Mouse (Mus musculus): ENCODE measurements around the gene Zfp605. TPM values are rescaled to one million over a fixed set of nuclear protein-coding genes. Genes with fewer than 3 reads are reported as not detected.
"Not testable (repeated sequence)": the region's sequence is repeated elsewhere in the genome, so short reads cannot be mapped to it uniquely, and the experiment has no call there.

Zfp605 gene
- polyA plus RNA-seq, 1 experiment from 2014 or later: 20.1 TPM

DNA sequence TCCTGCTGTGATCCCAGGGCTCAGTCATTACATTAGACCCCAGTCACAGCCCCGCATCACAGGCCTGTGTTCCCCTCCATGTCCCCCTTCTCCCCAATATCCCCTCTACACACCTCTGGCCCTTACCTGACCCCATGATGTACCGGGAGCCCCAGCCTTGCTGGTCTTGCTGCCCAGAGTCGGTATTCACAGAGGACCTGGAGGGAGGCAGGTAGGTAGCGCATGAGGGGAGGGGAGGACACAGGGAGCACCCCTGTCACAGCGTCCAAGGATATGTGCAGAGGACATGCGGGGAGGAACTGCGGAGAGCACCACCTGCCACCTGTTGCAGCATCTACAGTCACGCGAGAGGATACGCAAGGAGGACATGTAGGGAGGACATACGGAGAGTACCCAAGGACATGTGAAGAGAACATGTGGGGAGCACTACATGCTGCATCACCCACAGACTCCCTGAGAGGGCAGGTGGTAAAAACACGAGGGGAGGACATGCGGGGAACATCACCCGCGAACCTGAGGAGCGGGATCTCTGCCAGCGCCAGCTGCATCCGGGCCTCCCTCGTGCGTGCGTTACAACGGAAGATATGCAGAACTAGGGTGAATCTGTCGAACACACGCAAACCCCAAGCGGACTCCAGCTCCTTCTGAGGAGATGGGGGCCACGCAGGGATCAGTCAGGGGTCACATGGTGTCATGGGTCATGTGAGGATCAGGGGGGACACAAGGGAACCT is 3.6 kb upstream of the Zfp605 start:
- Histone ChIP-seq H3K27me3 (replicated peaks; ENCODE audit: control insufficient read depth, insufficient read depth, low read length) (no peaks in the 10 kb centered on the region), H3K9me3 (ENCODE audit: control insufficient read depth, low read length) (0 out of 2 replicates have a peak, but pooled peaks cover 2% of the 10 kb centered on the region), H3K36me3 (ENCODE audit: control insufficient read depth, insufficient read depth) (peaks cover 32% of the 10 kb centered on the region), H3K9ac (replicated peaks; ENCODE audit: low read depth, low read length) (no peak overlapping the region; the same call in 1 of the 2 replicates), H3K27ac (ENCODE audit: low read length) (no peak overlapping the region), H3K4me2 (ENCODE audit: low read length) (peak overlapping the region; percentile 86), H3K4me1 (replicated peaks; ENCODE audit: control insufficient read depth, insufficient read depth, low read length) (peaks cover 20% of the 10 kb centered on the region), H3K4me3 (replicated peaks; ENCODE audit: low read length) (peak overlapping the region; percentile 77)
- whole genome bisulfite sequencing: 93% methylated on average over 26 of the region's 26 CpGs
- no peak for ATAC-seq

DNA sequence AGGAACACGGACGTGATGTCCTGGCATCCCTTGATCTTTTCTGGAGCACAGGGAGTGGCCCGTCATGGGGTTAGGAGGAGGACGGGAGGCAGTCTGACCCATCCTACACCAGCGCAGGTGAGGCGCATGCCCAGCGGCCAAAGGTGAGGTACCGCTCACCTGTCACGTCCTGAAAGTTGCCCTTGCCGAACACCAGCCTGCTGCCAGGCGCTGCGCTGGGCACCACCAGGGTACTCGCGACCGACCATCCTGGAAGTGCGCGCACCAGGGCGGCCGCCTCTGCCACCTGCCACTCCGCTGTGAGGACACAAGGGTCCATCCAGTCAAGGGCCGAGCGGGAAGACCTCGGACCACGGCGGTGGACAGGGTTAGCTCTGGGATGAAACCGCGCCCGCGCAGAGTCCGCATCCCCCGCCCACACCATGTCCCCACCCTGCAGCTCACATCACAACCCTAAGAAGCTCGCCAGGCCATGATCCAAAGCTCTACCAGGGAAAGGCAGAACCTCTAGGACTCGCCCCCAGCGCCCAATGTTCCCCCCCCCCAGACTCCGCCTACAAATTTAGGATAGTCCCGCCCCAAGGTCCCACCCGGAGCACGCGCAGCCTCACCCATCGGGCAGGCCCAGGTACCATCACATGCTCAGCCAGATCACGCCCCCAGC is 2.9 kb upstream of the Zfp605 start:
- Histone ChIP-seq H3K9ac (replicated peaks; ENCODE audit: low read depth, low read length) (peak overlapping the region; percentile 81), H3K4me2 (ENCODE audit: low read length) (peak overlapping the region; percentile 86), H3K9me3 (ENCODE audit: control insufficient read depth, low read length) (0 out of 2 replicates have a peak, but pooled peaks cover 2% of the 10 kb centered on the region), H3K27ac (ENCODE audit: low read length) (peak overlapping the region; percentile 97), H3K4me3 (replicated peaks; ENCODE audit: low read length) (peak overlapping the region; percentile 77), H3K36me3 (ENCODE audit: control insufficient read depth, insufficient read depth) (peaks cover 32% of the 10 kb centered on the region), H3K27me3 (replicated peaks; ENCODE audit: control insufficient read depth, insufficient read depth, low read length) (no peaks in the 10 kb centered on the region), H3K4me1 (replicated peaks; ENCODE audit: control insufficient read depth, insufficient read depth, low read length) (peaks cover 15% of the 10 kb centered on the region)
- 12% methylated on average over 41 of the region's 41 CpGs for WGBS
- no peak for ATAC-seq

DNA sequence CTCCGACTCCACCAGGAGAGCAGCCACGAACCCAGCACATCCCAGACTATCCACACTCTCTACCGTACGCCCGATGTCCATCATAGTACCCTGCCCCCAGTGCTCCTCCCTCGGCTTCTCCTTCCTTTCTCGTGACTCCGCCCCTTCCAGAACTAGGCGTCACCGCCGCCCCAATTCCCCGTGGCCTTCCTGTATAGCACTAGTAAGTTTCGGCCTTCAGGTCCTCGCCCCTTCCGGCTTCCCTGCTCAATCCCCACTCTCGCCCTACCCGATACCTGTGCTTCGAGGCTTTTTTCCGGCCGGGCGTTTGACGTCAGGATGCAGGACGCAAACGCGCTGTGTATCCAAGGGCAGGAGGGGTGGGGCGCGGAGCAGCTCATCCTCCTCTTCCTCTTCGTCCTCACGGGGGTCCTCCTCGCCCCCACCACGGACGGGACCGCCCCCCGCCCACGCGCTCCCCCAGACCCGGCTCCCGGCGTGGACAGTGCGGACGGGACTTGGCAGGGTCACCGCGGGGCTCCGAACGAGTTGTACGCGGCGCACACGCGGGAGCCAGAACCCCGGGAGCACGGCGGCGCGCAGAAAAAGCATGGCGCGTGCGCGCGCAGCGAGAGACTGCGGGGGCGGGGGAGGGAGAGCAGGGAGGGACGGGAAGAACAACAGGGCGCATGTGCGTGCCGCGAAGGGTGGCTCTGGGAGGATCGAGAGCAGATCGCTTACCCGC is 2.1 kb upstream of the Zfp605 start, which contains the start of gene Gtpbp6:
TSS of gene Gtpbp6 (minus strand) at position 617 of the 724 bp plus-strand sequence.
- WGBS: under 1% methylated on average over 71 of the region's 71 CpGs

DNA sequence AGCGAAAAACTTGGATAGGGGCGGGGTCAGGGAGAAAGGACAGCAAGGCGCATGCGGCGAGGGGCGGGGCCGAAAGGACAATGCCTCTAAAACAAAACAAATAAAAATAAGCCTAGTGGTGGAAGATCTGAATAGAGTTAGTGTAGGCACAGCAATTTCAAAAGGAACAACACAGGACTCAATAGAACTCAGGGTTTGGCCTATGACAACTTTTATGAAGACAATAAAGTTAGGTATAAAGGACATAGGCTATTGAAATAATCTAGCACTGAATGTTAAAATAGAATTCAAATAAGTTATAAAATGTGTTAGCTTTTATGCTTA is 1.6 kb upstream of the Zfp605 start:
- no peak overlapping the region for H3K9ac ChIP-seq (replicated peaks; ENCODE audit: low read depth, low read length)
- peaks cover 35% of the 10 kb centered on the region for H3K36me3 ChIP-seq (ENCODE audit: control insufficient read depth, insufficient read depth)
- H3K27me3 ChIP-seq (replicated peaks; ENCODE audit: control insufficient read depth, insufficient read depth, low read length): no peaks in the 10 kb centered on the region
- 0% methylated on average over 7 of the region's 7 CpGs for WGBS
- 0 out of 2 replicates have a peak, but pooled peaks cover 2% of the 10 kb centered on the region for H3K9me3 ChIP-seq (ENCODE audit: control insufficient read depth, low read length)
- H3K27ac ChIP-seq (ENCODE audit: low read length): peak overlapping the region; percentile 97; the same call in 1 of the 2 replicates
- H3K4me1 ChIP-seq (replicated peaks; ENCODE audit: control insufficient read depth, insufficient read depth, low read length): peaks cover 15% of the 10 kb centered on the region
- H3K4me3 ChIP-seq (replicated peaks; ENCODE audit: low read length): peak overlapping the region; percentile 77
- ATAC-seq: no peak
- peak overlapping the region; percentile 86 for H3K4me2 ChIP-seq (ENCODE audit: low read length)

More for the DNA sequence above, 2.1 kb upstream of the Zfp605 start, which contains the start of gene Gtpbp6:
- Histone ChIP-seq H3K36me3 (ENCODE audit: control insufficient read depth, insufficient read depth) (peaks cover 34% of the 10 kb centered on the region), H3K4me2 (ENCODE audit: low read length) (peak within 1 kb of the TSS; percentile 86), H3K27ac (ENCODE audit: low read length) (peak within 1 kb of the TSS; percentile 97), H3K9ac (replicated peaks; ENCODE audit: low read depth, low read length) (peak within 1 kb of the TSS; percentile 81), H3K4me3 (replicated peaks; ENCODE audit: low read length) (peak within 1 kb of the TSS; percentile 77), H3K9me3 (ENCODE audit: control insufficient read depth, low read length) (0 out of 2 replicates have a peak, but pooled peaks cover 2% of the 10 kb centered on the region), H3K4me1 (replicated peaks; ENCODE audit: control insufficient read depth, insufficient read depth, low read length) (peaks cover 15% of the 10 kb centered on the region), H3K27me3 (replicated peaks; ENCODE audit: control insufficient read depth, insufficient read depth, low read length) (no peaks in the 10 kb centered on the region)
- peak; percentile 78 for ATAC-seq

DNA sequence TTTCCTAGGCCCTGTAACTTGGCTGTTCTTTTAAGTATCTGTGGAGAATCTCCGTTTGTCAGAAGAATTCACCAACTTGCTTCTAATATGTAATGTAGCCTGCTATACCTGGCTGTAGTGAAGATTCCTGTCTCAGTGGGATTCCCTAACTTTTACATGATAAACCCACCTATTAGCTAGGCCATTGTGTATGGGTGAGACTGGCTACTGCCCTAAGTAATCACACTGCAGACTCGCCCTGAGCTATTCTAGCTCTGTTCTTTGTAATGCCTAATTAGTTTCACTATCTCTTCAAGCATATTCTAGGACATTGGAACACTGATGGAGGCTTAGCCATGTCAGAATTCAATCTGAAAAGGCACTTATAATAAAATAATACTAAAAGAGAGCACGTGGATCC is 12.5 kb downstream of the Zfp605 start:
- H3K9ac ChIP-seq (replicated peaks; ENCODE audit: low read depth, low read length); H3K27ac ChIP-seq (ENCODE audit: low read length); H3K4me1 ChIP-seq (replicated peaks; ENCODE audit: control insufficient read depth, insufficient read depth, low read length); ATAC-seq; H3K4me2 ChIP-seq (ENCODE audit: low read length); H3K27me3 ChIP-seq (replicated peaks; ENCODE audit: control insufficient read depth, insufficient read depth, low read length); H3K9me3 ChIP-seq (ENCODE audit: control insufficient read depth, low read length); H3K4me3 ChIP-seq (replicated peaks; ENCODE audit: low read length): not testable (repeated sequence)
- 88% methylated on average over 3 of the region's 3 CpGs for WGBS
- peaks cover 37% of the 10 kb centered on the region for H3K36me3 ChIP-seq (ENCODE audit: control insufficient read depth, insufficient read depth)

DNA sequence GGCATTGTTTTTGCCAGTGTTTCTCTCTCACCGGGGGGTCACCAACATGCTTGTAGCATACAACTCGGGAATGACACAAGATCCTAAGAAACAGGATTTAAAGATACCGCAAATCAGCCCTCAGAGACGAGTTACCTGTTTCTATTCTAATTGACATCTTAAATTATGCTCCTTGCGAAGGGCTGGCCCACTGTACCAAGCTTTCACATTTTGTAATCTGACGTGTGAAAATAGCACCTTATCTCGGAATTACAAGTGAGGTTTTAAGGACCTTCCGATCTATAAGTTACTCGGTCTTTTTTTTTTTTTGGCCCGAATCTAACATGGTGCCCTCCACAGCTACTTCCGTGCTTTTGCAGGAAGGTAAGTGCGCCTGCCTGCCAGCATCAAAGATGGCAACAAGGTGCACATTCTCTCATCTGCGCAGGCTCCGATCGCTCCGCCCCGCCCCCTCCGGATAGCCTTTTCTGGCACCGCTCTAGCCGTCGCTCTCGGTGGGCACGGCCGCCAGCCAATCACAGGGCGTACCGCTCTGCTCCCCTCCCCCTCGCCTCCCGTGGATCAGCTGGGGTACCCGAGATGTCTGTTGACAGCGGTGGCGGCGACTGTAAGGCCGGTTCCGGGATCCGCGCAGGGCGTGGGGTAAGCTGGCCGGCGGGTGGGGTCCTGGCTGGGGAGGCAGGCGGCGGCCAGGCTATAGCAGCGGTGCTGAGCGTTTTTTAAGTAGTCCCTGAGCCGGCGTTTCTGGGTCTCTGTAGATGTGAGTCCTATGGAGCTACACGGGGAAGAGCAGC is 25.6 kb downstream of the Zfp605 start, which contains the start of gene Chfr:
TSS of gene Chfr (plus strand) at position 550 of the 794 bp plus-strand sequence.
- WGBS: 3% methylated on average over 46 of the region's 46 CpGs
- Histone ChIP-seq H3K9me3 (ENCODE audit: control insufficient read depth, low read length) (no peaks in the 10 kb centered on the region), H3K4me1 (replicated peaks; ENCODE audit: control insufficient read depth, insufficient read depth, low read length) (peaks cover 6% of the 10 kb centered on the region), H3K4me3 (replicated peaks; ENCODE audit: low read length) (peak within 1 kb of the TSS; percentile 99), H3K9ac (replicated peaks; ENCODE audit: low read depth, low read length) (peak within 1 kb of the TSS; percentile 88), H3K36me3 (ENCODE audit: control insufficient read depth, insufficient read depth) (peaks cover 3% of the 10 kb centered on the region), H3K27ac (ENCODE audit: low read length) (peak within 1 kb of the TSS; percentile 83), H3K4me2 (ENCODE audit: low read length) (peak within 1 kb of the TSS; percentile 86), H3K27me3 (replicated peaks; ENCODE audit: control insufficient read depth, insufficient read depth, low read length) (no peaks in the 10 kb centered on the region)
- peak; percentile 99 for ATAC-seq

DNA sequence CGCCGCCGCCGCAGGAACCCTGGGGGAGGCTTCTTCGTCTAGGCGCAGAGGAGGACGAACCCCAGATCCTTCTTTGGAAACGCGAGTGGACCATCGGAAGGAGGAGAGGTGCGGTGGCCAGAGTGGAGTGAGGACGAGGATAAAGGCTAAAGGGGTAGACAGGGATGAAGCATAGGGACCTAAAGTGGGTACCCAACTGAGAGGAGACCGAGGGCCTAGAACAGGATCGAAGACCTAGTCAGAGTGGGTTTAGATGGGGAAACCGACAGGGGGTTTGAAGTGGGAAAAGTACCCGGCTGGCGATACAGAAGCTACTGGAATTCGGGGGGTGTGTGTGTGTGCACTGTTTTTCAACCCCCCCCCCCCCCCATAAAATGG is 26.2 kb downstream of the Zfp605 start:
- Histone ChIP-seq H3K27me3 (replicated peaks; ENCODE audit: control insufficient read depth, insufficient read depth, low read length) (no peaks in the 10 kb centered on the region), H3K4me1 (replicated peaks; ENCODE audit: control insufficient read depth, insufficient read depth, low read length) (peaks cover 6% of the 10 kb centered on the region), H3K36me3 (ENCODE audit: control insufficient read depth, insufficient read depth) (no peaks in the 10 kb centered on the region), H3K9me3 (ENCODE audit: control insufficient read depth, low read length) (no peaks in the 10 kb centered on the region), H3K4me3 (replicated peaks; ENCODE audit: low read length) (peak overlapping the region; percentile 99), H3K27ac (ENCODE audit: low read length) (peak overlapping the region; percentile 83), H3K9ac (replicated peaks; ENCODE audit: low read depth, low read length) (peak overlapping the region; percentile 88), H3K4me2 (ENCODE audit: low read length) (peak overlapping the region; percentile 86)
- ATAC-seq: peak; percentile 26; the same call in 1 of the 2 replicates
- WGBS: 5% methylated on average over 18 of the region's 18 CpGs

DNA sequence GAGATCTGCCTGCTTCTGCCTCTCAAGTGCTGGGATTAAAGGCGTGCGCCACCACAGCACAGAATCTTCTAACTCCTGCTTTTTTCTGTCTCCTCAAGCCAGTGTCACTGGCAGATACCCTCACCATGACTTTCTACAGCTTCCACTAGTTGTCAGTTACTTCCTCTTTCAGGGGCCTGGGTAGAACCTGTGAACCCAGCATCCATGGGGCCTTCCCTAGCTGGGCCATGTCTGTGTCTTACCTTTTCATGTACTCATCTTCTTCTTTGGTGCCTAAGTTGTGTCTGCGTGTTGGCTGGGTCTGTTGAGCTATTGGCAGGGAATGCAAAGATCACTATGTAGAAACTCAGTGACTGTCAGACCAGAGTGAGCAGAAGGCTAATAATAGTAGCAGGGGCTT is 27.9 kb downstream of the Zfp605 start:
- Histone ChIP-seq H3K4me1 (replicated peaks; ENCODE audit: control insufficient read depth, insufficient read depth, low read length) (peaks cover 6% of the 10 kb centered on the region), H3K9me3 (ENCODE audit: control insufficient read depth, low read length) (no peaks in the 10 kb centered on the region), H3K4me3 (replicated peaks; ENCODE audit: low read length) (no peak overlapping the region), H3K9ac (replicated peaks; ENCODE audit: low read depth, low read length) (no peak overlapping the region), H3K4me2 (ENCODE audit: low read length) (no peak overlapping the region), H3K36me3 (ENCODE audit: control insufficient read depth, insufficient read depth) (no peaks in the 10 kb centered on the region), H3K27me3 (replicated peaks; ENCODE audit: control insufficient read depth, insufficient read depth, low read length) (no peaks in the 10 kb centered on the region), H3K27ac (ENCODE audit: low read length) (no peak overlapping the region)
- no peak for ATAC-seq
- 98% methylated on average over 3 of the region's 3 CpGs for WGBS
